Mouse (Mus musculus) limb, embryonic 12.5 days (tissue): ENCODE data around the gene Gtf2a1l. TPM values are rescaled to one million over a fixed set of nuclear protein-coding genes. Genes with fewer than 3 reads are reported as not detected.

Experiments used
- polyA plus RNA-seq: library from polyadenylated mRNA; unstranded; fragments of >200 nt; fragmentation: Nextera tagmentation; extraction: Ambion mirVana; gene quantifications from 2 replicates; pipeline ENCODE4 v1.2.1, GENCODE M21; 2016

The Gtf2a1l gene
- polyA plus RNA-seq, 1 experiment from 2014 or later, result not detected

Other genes starting within 250 kb of the Gtf2a1l start
- gene Foxn2, start 227.9 kb upstream of the Gtf2a1l start, polyA plus RNA-seq, result 14.9 and 15.8 TPM in 2 replicates
- gene Ppp1r21, start 138.5 kb upstream of the Gtf2a1l start, polyA plus RNA-seq, result 20.5 and 22.7 TPM in 2 replicates
- gene Ston1, start 71.0 kb upstream of the Gtf2a1l start, polyA plus RNA-seq, result 4.8 and 6.1 TPM in 2 replicates
- 0.35 and 0.45 TPM in 2 replicates for gene Lhcgr, start 123.3 kb downstream of the Gtf2a1l start, polyA plus RNA-seq